Mouse (Mus musculus) forebrain, embryonic 11.5 days (tissue): Measurements from ENCODE around the gene Man2a1. TPM values are rescaled to one million over a fixed set of nuclear protein-coding genes. Genes with fewer than 3 reads are reported as not detected.
"Not testable (repeated sequence)": the region's sequence is repeated elsewhere in the genome, so short reads cannot be mapped to it uniquely, and the experiment has no call there.

ENCODE experiments used
- ATAC-seq: fragments of 200-750 bp; cut with Nextera tagmentation; replicated peaks from 2 replicates; pipeline ENCODE4 v1.8.0; 2017; ENCODE audit warnings: moderate TSS enrichment; ENCODE audit not compliant: low FRiP score
- DNase-seq: peaks from one replicate; pipeline ENCODE4 v3.0.0-alpha.2; 2017; ENCODE audit warnings: low spot score
- H3K27ac ChIP-seq: fragments of 300-500 bp; sonication (generic); 2 replicates; pipeline ENCODE4 v1.5.1; 2014; ENCODE audit warnings: low read depth, low read length
- H3K27me3 ChIP-seq: fragments of 300-500 bp; sonication (generic); 2 replicates; pipeline ENCODE4 v1.6.1; 2014; ENCODE audit warnings: mild to moderate bottlenecking, low read length, mixed read lengths; ENCODE audit not compliant: control insufficient read depth, insufficient read depth
- H3K36me3 ChIP-seq: fragments of 300-500 bp; sonication (generic); 2 replicates; pipeline ENCODE4 v1.6.1; 2014; ENCODE audit warnings: mild to moderate bottlenecking, low read length, moderate library complexity, mixed read lengths; ENCODE audit not compliant: control insufficient read depth, insufficient read depth
- H3K4me1 ChIP-seq: fragments of 300-500 bp; sonication (generic); replicated peaks from 2 replicates; pipeline ENCODE4 v1.6.1; 2014; ENCODE audit warnings: low read length, mixed read lengths; ENCODE audit not compliant: control insufficient read depth, insufficient read depth
- H3K4me2 ChIP-seq: fragments of 300-500 bp; sonication (generic); 2 replicates; pipeline ENCODE4 v1.6.1; 2014; ENCODE audit warnings: low read depth, mild to moderate bottlenecking, low read length, moderate library complexity, mixed read lengths; ENCODE audit not compliant: severe bottlenecking
- H3K4me3 ChIP-seq: fragments of 300-500 bp; sonication (generic); 2 replicates; pipeline ENCODE4 v1.5.1; 2014; ENCODE audit warnings: low read depth, low read length
- H3K9ac ChIP-seq: fragments of 300-500 bp; sonication (generic); 2 replicates; pipeline ENCODE4 v1.6.1; 2014; ENCODE audit warnings: low read length
- H3K9me3 ChIP-seq: fragments of 300-500 bp; sonication (generic); 2 replicates; pipeline ENCODE4 v1.6.1; 2016; ENCODE audit warnings: low read length, mixed read lengths; ENCODE audit not compliant: control insufficient read depth
- WGBS: fragments of 180-500 bp; shearing (Covaris S2); extraction: QIAGEN DNeasy Blood & Tissue Kit; methylation state at CpG from one replicate; pipeline ENCODE4 v1.1.7; 2014; 5-methylcytosine and 5-hydroxymethylcytosine counted together
- polyA plus RNA-seq: library from polyadenylated mRNA; unstranded; fragments of >200 nt; fragmentation: Nextera tagmentation; extraction: Ambion mirVana; gene quantifications from 2 replicates; pipeline ENCODE4 v1.2.1, GENCODE M21; 2014

The Man2a1 gene
- polyA plus RNA-seq, 1 experiment from 2014 or later: 5.1 TPM

GRCm38 (mm10) chr17:64753507-64753906 is 153.0 kb downstream of the Man2a1 start:
- H3K27ac ChIP-seq: no peak overlapping the region
- ATAC-seq: no peak
- no peaks in the 10 kb centered on the region for H3K9me3 ChIP-seq
- no peak overlapping the region for H3K9ac ChIP-seq
- no peaks in the 10 kb centered on the region for H3K36me3 ChIP-seq
- H3K27me3 ChIP-seq: no peaks in the 10 kb centered on the region
- 88% methylated on average over 6 of the region's 6 CpGs for WGBS
- no peaks in the 10 kb centered on the region for H3K4me1 ChIP-seq
- DNase-seq: no peak
- H3K4me2 ChIP-seq: no peak overlapping the region
- no peak overlapping the region for H3K4me3 ChIP-seq

GRCm38 (mm10) chr17:64754142-64754863 is 153.8 kb downstream of the Man2a1 start:
- no peaks in the 10 kb centered on the region for H3K27me3 ChIP-seq
- no peak overlapping the region for H3K4me3 ChIP-seq
- H3K9ac ChIP-seq: no peak overlapping the region
- DNase-seq (no peak), ATAC-seq (no peak)
- no peak overlapping the region for H3K27ac ChIP-seq
- H3K4me1 ChIP-seq: no peaks in the 10 kb centered on the region
- H3K9me3 ChIP-seq: no peaks in the 10 kb centered on the region
- H3K4me2 ChIP-seq: no peak overlapping the region
- H3K36me3 ChIP-seq: no peaks in the 10 kb centered on the region
- WGBS: 83% methylated on average over 9 of the region's 9 CpGs

- ATAC-seq: no peak
- H3K27ac ChIP-seq: no peak overlapping the region
- WGBS: 83% methylated on average over 5 of the region's 5 CpGs
Measured at GRCm38 (mm10) chr17:64755191-64755590, 154.7 kb downstream of the Man2a1 start.

GRCm38 (mm10) chr17:64762651-64763050 is 162.1 kb downstream of the Man2a1 start:
- not testable (repeated sequence) for H3K9ac ChIP-seq, H3K27me3 ChIP-seq, H3K9me3 ChIP-seq, ATAC-seq, H3K4me2 ChIP-seq, DNase-seq, H3K36me3 ChIP-seq, H3K4me3 ChIP-seq, H3K27ac ChIP-seq, H3K4me1 ChIP-seq
- WGBS: 86% methylated on average over 4 of the region's 4 CpGs

More at GRCm38 (mm10) chr17:64755191-64755590, 154.7 kb downstream of the Man2a1 start:
- no peak overlapping the region for H3K9ac ChIP-seq
- H3K4me1 ChIP-seq: no peaks in the 10 kb centered on the region
- no peaks in the 10 kb centered on the region for H3K36me3 ChIP-seq
- H3K9me3 ChIP-seq: no peaks in the 10 kb centered on the region
- H3K27me3 ChIP-seq: no peaks in the 10 kb centered on the region
- no peak overlapping the region for H3K4me2 ChIP-seq
- no peak overlapping the region for H3K4me3 ChIP-seq
- no peak for DNase-seq

- Histone ChIP-seq H3K4me1 (no peaks in the 10 kb centered on the region), H3K4me2 (no peak overlapping the region), H3K9ac (no peak overlapping the region), H3K4me3 (no peak overlapping the region), H3K9me3 (no peaks in the 10 kb centered on the region), H3K27ac (no peak overlapping the region), H3K27me3 (no peaks in the 10 kb centered on the region), H3K36me3 (no peaks in the 10 kb centered on the region)
- ATAC-seq (no peak), DNase-seq (no peak)
- WGBS: 87% methylated on average over 4 of the region's 4 CpGs
Measured at GRCm38 (mm10) chr17:64763491-64763890, 163.0 kb downstream of the Man2a1 start.

- H3K4me2 ChIP-seq: no peak overlapping the region
- no peak overlapping the region for H3K27ac ChIP-seq
- H3K9ac ChIP-seq: no peak overlapping the region
- H3K4me1 ChIP-seq: no peaks in the 10 kb centered on the region
- WGBS: 91% methylated on average over 11 of the region's 11 CpGs
- H3K36me3 ChIP-seq: no peaks in the 10 kb centered on the region
- no peaks in the 10 kb centered on the region for H3K9me3 ChIP-seq
- no peak overlapping the region for H3K4me3 ChIP-seq
- ATAC-seq (no peak), DNase-seq (no peak)
- no peaks in the 10 kb centered on the region for H3K27me3 ChIP-seq
Measured at GRCm38 (mm10) chr17:64764175-64765122, 163.9 kb downstream of the Man2a1 start.

GRCm38 (mm10) chr17:64765286-64765685 is 164.8 kb downstream of the Man2a1 start:
- Histone ChIP-seq H3K27ac (no peak overlapping the region), H3K4me2 (no peak overlapping the region), H3K27me3 (no peaks in the 10 kb centered on the region), H3K36me3 (no peaks in the 10 kb centered on the region), H3K9me3 (no peaks in the 10 kb centered on the region), H3K4me1 (no peaks in the 10 kb centered on the region), H3K4me3 (no peak overlapping the region), H3K9ac (no peak overlapping the region)
- ATAC-seq (no peak), DNase-seq (no peak)
- WGBS: 76% methylated on average over 9 of the region's 9 CpGs

- H3K4me2 ChIP-seq: no peak overlapping the region
- ATAC-seq (no peak), DNase-seq (no peak)
- H3K4me3 ChIP-seq: no peak overlapping the region
- no peak overlapping the region for H3K27ac ChIP-seq
- 77% methylated on average over 6 of the region's 6 CpGs for WGBS
- no peaks in the 10 kb centered on the region for H3K36me3 ChIP-seq
- no peak overlapping the region for H3K9ac ChIP-seq
- no peaks in the 10 kb centered on the region for H3K9me3 ChIP-seq
- no peaks in the 10 kb centered on the region for H3K27me3 ChIP-seq
- no peaks in the 10 kb centered on the region for H3K4me1 ChIP-seq
Measured at GRCm38 (mm10) chr17:64766507-64766906, 166.0 kb downstream of the Man2a1 start.
